Mouse (Mus musculus) monocyte, adult 5-6 weeks (primary cell): ENCODE results near the gene Lsm12. TPM values are rescaled to one million over a fixed set of nuclear protein-coding genes. Genes with fewer than 3 reads are reported as not detected.
A peak's percentile ranks its signal among the peaks of the same experiment; 100 is the strongest.

Experiments
- ATAC-seq: fragments of 153-309, 156-312 bp; replicated peaks from 2 replicates; pipeline ENCODE4 v1.8.0; 2017; ENCODE audit warnings: mild to moderate bottlenecking; ENCODE audit not compliant: low TSS enrichment, insufficient number of reproducible peaks, severe bottlenecking, poor library complexity, low FRiP score
- total RNA-seq: library from RNA; stranded (forward); fragments of 200-1000, 200-491, 200-594 nt; gene quantifications from 3 replicates; pipeline ENCODE4 v1.2.3, GENCODE M21; 2017

Gene Lsm12
- total RNA-seq, 1 experiment from 2014 or later: 26.7 TPM

- no peak for ATAC-seq
These were observed 40.1 kb downstream of the Lsm12 start for GRCm38 (mm10) chr11:102144957-102145470.

GRCm38 (mm10) chr11:102142355-102142754, 42.7 kb downstream of the Lsm12 start:
- ATAC-seq: no peak

- peak; percentile 53; the same call in 1 of the 2 replicates for ATAC-seq
These were observed 44.6 kb downstream of the Lsm12 start for GRCm38 (mm10) chr11:102140508-102140907.

- peak; percentile 86 for ATAC-seq
These were observed 46.7 kb downstream of the Lsm12 start for GRCm38 (mm10) chr11:102138447-102138740.

- ATAC-seq: peak; percentile 60
These were observed 47.3 kb downstream of the Lsm12 start for GRCm38 (mm10) chr11:102137625-102138446.

GRCm38 (mm10) chr11:102134516-102134915, 50.6 kb downstream of the Lsm12 start:
- ATAC-seq: no peak

GRCm38 (mm10) chr11:102117386-102117785, 67.7 kb downstream of the Lsm12 start:
- no peak for ATAC-seq

- ATAC-seq: no peak
These were observed 68.9 kb downstream of the Lsm12 start for GRCm38 (mm10) chr11:102116241-102116640.

Other genes with a start within 250 kb of the Lsm12 start
- gene Sost, start 218.3 kb downstream of the Lsm12 start, total RNA-seq: not detected in 3 replicates
- 2.4 TPM in 1 of 3 replicates, not detected in the others for gene Cfap97d1, start 201.0 kb downstream of the Lsm12 start, total RNA-seq
- 32.4 to 36.2 TPM (median 35.3 TPM) in 3 replicates for gene Dusp3, start 198.3 kb downstream of the Lsm12 start, total RNA-seq
- not detected in 3 replicates for gene Mpp3, start 156.8 kb downstream of the Lsm12 start, total RNA-seq
- 2.0 to 8.0 TPM (median 3.3 TPM) in 3 replicates for gene Cd300lg, start 143.8 kb downstream of the Lsm12 start, total RNA-seq
- not detected in 3 replicates for gene Mpp2, start 96.8 kb downstream of the Lsm12 start, total RNA-seq
- gene Ppy, start 84.0 kb downstream of the Lsm12 start, total RNA-seq: not detected in 3 replicates
- not detected in 3 replicates for gene Pyy, start 77.5 kb downstream of the Lsm12 start, total RNA-seq
- gene Nags, start 39.8 kb downstream of the Lsm12 start, total RNA-seq: not detected in 3 replicates
- gene Tmem101, start 28.9 kb downstream of the Lsm12 start, total RNA-seq: 3.1 to 9.5 TPM (median 5.5 TPM) in 3 replicates
- gene G6pc3, start 4.3 kb upstream of the Lsm12 start, total RNA-seq: 6.1 to 10.7 TPM (median 9.1 TPM) in 3 replicates
- 46.5 to 54.0 TPM (median 51.7 TPM) in 3 replicates for gene Hdac5, start 44.9 kb upstream of the Lsm12 start, total RNA-seq
- gene BC030867, start 63.6 kb upstream of the Lsm12 start, total RNA-seq: not detected in 3 replicates
- not detected in 3 replicates for gene Asb16, start 83.4 kb upstream of the Lsm12 start, total RNA-seq
- 25.7 to 34.3 TPM (median 26.5 TPM) in 3 replicates for gene Tmub2, start 99.6 kb upstream of the Lsm12 start, total RNA-seq
- 29.9 to 43.6 TPM (median 29.9 TPM) in 3 replicates for gene Atxn7l3, start 111.3 kb upstream of the Lsm12 start, total RNA-seq
- gene Ubtf, start 134.4 kb upstream of the Lsm12 start, total RNA-seq: 160 to 166 TPM (median 161 TPM) in 3 replicates
- 2.2 to 10.4 TPM (median 8.0 TPM) in 3 replicates for gene Slc4a1, start 180.9 kb upstream of the Lsm12 start, total RNA-seq
- 4.8 TPM in 1 of 3 replicates, not detected in the others for gene Rundc3a, start 208.1 kb upstream of the Lsm12 start, total RNA-seq
- 20.2 to 30.1 TPM (median 25.0 TPM) in 3 replicates for gene Slc25a39, start 222.7 kb upstream of the Lsm12 start, total RNA-seq
- 62.3 to 97.9 TPM (median 97.8 TPM) in 3 replicates for gene Grn, start 245.0 kb upstream of the Lsm12 start, total RNA-seq